Mouse (Mus musculus) layer of hippocampus, postnatal 10 days (tissue): ENCODE measurements around the gene Slc8a3. TPM values are rescaled to one million over a fixed set of nuclear protein-coding genes. Genes with fewer than 3 reads are reported as not detected.

Source experiments
- microRNA-seq, 2 experiments: library from miRNA; unstranded; fragments of <30 nt; microRNA quantifications; one replicate each; pipeline ENCODE4 v1.2.0; 2021
- total RNA-seq, 2 experiments: library from RNA; stranded (reverse); gene quantifications; 2 replicates each; pipeline ENCODE4 v1.2.3; 2021

Gene Slc8a3
- total RNA-seq, 2 experiments from 2014 or later: 20.7 to 28.5 TPM

Small RNAs within 50 kb of the gene (microRNA-seq; reads per million reads assigned to microRNA genes)
- 3.9 to 8.5 reads per million in 2 experiments for gene Mir3067

Other genes with a start within 250 kb of the Slc8a3 start
- gene Gm4787, start 46.3 kb upstream of the Slc8a3 start, total RNA-seq: 1 to 10 TPM; 1.4 to 3.0 TPM
- gene Adam4, start 88.8 kb upstream of the Slc8a3 start, total RNA-seq: 1 to 10 TPM; 1.9 to 3.2 TPM
- gene Cox16, start 151.9 kb upstream of the Slc8a3 start, total RNA-seq: 10 to 100 TPM; 35.9 to 49.9 TPM
- gene Gm20498, start 199.7 kb upstream of the Slc8a3 start, total RNA-seq: 10 to 100 TPM; 42.1 to 42.7 TPM
- 10 to 100 TPM; 19.8 to 21.6 TPM for gene Synj2bp, start 199.7 kb upstream of the Slc8a3 start, total RNA-seq
- gene Adam21, start 235.3 kb upstream of the Slc8a3 start, total RNA-seq: under 1 TPM; 0.23 to 0.29 TPM